Mouse (Mus musculus): ENCODE results near the gene Btbd6.

Gene Btbd6

DNA sequence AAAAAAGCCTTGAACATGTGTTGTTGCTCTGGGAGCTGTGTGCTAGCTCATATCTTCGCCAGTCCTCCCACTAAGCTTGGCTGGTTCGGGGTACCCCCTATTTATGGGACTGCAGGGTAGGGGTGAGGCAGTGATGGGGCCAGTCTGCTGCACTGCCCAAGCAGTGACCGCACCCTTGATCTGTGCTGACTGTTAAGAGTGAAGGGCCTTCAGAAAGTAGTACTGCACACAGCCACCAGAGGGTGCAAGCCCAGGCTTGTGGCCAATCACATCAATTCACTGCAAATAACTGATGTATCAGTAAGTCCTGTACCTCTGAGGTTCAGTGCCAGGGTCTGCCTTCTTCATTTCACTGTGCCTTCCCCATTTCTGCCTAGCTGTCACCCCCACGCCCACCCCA is 20.5 kb upstream of the Btbd6 start:
- peak; percentile 79 for DNase-seq

- peak; percentile 48 for DNase-seq
Observed at GRCm38 (mm10) chr12:112958303-112958702, 18.0 kb upstream of the Btbd6 start.

- no peak for DNase-seq
Observed at GRCm38 (mm10) chr12:112959421-112959820, 16.9 kb upstream of the Btbd6 start.

DNA sequence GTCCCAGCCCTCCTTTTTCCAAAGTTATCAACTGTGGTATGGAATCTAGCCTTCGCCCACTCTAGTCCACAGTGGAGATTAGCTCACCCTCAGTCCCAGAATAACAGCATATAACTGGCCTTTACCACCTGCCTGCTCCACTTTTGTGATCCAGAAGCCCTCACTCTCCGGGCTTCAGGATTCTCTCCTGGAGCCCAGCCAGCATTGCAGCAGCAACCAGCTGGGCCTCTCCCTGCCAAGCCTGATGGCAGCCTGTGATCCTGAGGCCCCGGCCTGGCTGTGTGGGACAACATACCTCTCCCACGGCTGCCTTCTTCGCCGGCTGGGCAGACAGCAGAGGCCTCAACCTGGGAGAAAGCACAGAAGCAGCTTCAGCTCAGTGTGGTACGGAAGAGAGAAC is 14.9 kb upstream of the Btbd6 start:
- DNase-seq: no peak

DNA sequence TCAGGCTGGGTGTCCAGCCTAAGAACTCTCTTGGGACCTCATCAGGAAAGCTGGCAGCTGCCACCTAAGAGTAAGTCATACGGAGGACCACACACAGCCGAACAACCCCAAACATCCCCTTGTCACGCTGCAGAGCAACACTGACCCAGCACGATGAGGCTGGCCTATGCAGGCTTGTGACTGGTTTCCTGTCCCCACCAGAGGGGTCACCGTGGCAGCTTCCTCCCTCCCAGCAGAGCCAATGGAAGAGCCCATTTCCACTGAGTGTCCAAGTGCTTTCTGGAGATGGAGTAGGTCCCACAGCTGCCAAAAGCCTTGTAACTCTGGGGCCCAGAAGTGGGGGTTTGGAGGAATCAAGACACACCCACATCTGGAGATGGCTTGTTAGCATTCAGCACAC is 14.4 kb upstream of the Btbd6 start:
- DNase-seq: no peak

- no peak for DNase-seq
Observed at GRCm38 (mm10) chr12:112965783-112966182, 10.5 kb upstream of the Btbd6 start.

DNA sequence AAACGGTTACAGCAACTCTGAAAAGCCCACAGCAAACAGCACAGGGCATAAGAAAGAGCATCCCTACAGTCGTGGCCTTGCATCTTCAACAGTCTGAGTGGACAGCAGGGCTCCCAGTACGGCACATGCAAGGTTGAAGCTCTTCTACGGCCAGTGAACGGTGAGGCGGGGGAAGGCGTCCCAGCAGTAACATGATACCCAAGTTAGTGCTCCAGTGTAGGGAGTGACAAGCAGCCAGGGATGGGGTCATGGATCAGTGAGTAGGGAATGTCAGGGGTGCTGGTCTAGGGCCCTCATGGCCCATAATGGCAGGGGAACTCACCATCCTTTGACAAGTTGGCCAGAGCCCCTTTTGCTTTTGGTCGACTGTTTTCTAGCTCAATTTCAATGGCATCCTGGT is 7.3 kb upstream of the Btbd6 start:
- DNase-seq: no peak

GRCm38 (mm10) chr12:112969616-112970015 is 6.7 kb upstream of the Btbd6 start:
- DNase-seq: no peak

DNA sequence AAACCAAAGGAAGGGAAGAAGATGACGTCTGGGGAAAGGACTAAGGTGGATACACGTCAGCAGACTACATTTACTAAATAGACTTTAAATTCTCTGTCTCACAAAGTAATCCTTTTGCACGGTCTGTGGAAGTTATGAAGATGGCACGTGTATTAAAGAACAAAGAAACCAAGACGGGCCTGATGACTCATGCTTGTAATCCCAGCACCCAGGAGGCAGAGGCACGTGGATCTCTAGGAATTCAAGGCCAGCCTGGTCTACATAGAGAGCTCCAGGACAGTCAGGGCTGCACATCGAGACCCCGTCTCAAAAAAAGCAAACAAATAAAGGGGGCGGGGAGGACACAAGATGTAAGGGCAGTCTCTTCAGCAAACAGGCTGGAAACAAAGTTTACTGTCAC is 1.5 kb upstream of the Btbd6 start:
- DNase-seq: no peak

DNA sequence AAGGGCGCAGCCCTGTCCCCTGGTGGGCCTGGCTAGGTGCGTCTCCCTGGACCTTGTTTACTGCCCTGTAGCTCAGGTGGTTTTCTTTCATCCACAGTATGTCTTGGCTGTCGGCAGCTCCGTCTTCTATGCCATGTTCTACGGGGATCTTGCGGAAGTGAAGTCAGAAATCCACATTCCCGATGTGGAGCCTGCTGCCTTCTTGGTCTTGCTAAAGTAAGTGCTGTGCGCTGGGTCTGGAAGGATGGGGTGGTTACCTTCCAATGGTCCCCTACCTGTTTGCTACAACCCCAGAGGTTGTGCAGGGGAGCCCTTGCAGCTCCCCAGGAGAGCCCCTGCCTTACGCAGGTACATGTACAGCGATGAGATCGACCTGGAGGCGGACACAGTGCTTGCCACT is 874 bp downstream of the Btbd6 start:
- no peak for DNase-seq

DNA sequence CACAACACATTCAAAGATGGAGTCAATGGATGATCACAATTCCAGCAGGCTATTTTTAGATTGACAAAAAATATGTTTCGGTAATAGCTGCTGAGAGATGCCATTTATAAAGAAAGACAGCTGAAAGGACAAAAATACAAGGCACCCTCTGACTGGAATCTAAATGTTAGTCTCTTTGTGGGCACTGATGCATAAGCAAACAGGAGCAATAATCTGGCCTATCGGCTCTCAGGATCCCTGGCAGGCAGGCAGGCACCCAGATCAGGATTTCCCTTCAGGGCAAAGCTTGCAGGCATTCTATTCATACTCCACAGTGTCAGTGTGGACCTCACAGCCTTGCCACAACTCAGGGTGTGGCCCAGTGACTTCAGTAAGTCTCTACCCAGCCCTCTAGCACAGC is 5.7 kb downstream of the Btbd6 start:
- no peak for DNase-seq

- no peak for DNase-seq
Observed at GRCm38 (mm10) chr12:112985346-112985745, 9.1 kb downstream of the Btbd6 start.

- DNase-seq: peak; percentile 32
Observed at GRCm38 (mm10) chr12:112987877-112988276, 11.6 kb downstream of the Btbd6 start.

DNA sequence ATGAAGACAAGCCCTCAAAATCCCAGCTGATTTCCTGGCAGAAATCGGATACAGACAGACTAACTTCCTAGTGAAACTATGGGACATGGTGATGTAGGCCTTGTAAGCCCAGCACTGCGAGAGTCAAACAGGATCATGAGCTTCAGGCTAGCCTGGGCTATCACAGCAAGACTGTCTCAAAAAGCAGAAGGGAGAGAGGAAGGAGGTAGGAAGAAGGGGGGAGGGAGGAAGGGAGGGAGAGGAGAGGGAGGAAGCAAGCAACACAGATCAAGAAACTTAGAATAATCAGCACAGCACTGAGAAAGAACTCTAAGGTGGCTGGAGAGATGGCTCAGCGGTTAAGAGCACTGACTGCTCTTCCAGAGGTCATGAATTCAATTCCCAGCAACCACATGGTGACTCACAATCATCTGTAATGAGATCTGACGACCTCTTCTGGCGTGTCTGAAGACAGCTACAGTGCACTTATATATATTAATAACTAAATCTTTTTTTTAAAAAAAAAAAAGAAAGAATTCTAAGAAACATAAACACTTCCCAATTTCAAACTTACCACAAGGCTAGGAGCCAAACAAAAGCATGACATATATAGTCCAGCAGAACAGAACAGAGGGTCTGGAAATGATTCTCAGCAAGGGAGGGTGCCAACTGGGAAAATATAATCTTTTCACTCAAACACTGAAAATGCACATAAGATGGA is 14.6 kb downstream of the Btbd6 start:
- DNase-seq: no peak

DNA sequence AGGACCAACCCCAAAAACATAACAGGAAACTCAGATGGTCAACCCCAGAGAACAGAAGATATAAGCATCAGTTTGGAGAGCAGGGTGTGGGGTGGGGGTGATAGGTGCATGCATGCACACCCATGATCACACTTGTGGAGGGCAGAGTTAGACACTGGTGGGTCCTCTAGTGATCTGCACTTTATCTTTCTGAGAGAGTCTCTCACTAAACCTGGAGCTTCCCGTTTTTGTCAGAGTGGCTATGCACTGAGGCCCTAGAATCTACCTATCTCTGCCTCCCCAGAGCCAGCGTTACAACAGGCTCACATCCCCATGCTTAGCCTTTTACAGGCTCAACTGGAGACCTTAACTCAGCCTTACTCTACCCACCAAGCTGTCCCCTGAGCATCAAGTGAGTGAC is 15.2 kb downstream of the Btbd6 start:
- no peak for DNase-seq

GRCm38 (mm10) chr12:112994153-112994552 is 17.9 kb downstream of the Btbd6 start:
- DNase-seq: no peak

DNA sequence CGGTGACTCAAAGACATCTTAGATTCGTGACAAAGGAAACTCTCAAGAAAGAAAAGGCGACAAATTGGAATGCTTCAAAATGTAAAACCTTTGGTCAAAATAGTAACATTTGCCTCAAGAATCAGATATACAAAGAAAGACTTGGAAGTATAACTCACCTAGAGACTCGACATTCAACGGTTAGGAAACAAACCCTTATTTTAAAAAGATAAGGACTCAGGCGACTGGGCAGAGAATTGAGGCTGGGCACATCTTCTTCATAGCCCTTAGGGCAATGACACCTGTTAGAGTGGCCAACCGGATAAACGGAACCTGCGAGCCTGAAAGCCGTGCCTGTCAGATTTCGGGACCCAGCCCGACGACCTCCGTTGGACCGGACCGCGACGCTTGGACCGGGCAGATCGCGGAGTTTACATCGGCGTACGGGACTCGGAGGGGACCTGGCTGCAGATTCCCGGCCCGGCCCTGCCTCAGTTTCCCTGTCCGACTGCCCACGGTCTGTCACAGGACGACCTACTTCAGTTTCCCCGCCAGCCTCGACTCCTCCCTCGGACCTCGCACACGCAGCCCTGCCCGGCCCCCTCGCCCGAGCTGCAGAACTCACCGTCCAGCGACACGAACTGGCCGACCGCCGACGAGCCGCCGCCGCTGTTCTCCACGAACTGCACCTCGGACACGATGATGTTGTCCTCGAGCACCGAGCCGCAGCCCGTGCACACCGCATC is 23.4 kb downstream of the Btbd6 start:
- no peak for DNase-seq

DNA sequence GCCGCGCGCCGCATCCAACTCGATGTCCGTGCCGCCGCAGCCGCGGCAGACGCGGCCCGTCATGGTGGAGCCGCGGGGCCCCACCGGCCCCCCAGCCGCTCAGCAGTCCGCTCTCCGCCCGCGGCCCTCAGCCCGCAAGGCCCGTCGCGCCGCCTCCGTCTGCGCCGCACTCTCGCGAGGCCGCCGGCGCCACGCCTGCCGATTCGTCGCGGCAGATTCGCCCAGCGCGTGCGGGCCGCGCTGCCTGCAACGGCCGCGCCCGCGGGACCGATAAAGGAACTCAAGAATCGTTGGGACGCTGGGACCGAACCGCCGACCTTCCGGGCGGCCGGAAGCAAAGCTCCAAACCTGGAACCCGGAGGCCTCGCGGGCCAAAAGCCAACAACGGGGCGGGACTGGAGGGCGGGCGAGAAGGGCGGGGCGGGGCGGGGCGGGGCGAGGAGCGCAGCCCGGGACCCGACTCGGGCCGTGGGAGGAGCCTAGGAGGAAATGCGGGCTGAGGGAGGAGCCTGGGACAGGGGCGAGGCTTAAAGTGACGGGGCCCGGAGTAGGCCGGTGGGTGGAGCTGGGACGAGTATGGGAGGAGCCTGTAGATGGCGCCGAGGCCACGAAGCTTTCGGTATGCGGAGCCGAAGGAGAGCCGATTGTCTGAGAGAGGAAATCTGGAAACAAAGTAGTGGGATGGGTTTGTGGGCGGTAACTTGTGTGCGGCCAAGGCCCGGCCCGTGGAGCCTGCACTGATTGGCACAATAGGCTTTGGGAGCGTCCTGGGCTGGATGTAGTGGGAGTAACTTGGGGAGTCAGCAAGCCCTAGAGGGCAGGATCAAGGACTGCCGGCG is 24.2 kb downstream of the Btbd6 start, which contains the start of gene Brf1:
Gene Brf1 (minus strand): TSS at position 411 of the 839 bp plus-strand sequence.
- peak; percentile 89 for DNase-seq

DNA sequence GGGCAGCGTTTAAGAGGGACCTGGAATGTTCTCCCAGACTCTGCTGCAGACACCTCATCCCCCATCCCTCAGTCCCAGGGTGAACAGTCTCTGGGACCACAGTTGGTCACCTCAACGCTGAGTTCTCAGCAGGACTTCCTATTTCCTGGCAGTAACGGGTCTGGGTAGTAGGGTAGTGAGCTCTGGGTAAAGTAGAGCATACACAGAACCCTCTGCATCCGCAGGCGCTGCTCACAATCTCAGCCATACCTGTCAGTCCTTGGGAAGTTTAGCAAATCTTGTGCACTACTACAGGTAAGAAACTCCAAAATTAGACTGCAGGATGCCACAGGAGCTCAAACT is 24.8 kb downstream of the Btbd6 start:
- DNase-seq: no peak

GRCm38 (mm10) chr12:113002667-113003066 is 26.4 kb downstream of the Btbd6 start:
- no peak for DNase-seq

DNA sequence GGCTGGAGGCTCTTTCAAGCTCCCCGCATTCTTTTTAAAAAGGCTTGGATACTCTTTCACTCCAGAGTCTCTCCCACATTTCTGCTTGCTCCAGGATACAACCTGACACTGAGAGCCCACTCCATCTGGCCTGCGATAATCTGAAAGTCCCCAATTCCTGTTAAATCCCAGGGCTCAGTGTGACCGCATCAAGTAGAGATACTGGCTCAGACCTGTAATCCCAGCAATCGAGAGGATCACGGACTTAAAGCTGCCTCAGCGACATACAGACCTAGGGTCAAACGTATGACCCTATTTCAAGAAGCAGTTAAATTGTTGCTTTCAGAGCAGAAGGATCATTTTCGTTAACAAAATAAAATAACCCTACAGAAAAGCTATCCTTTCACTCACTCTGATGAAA is 27.7 kb downstream of the Btbd6 start:
- DNase-seq: no peak

DNA sequence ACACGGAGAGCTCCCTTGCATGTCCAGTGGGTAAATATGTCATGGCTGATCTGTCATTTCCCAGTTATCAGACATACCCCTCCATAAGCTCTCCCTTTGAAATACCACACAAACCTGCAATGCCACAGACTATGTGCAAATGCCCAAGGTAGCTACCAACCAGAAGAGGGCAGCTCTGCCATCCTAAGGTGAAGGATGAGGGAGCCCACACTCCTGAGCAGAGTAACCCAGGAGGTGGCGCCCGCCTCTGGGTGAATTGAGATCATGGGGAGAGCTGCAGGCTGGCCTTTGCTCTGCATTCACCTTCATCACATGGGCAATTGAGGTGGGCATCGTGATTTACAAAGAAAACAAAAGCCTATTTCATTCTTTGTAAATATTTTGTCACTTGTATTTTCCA is 28.7 kb downstream of the Btbd6 start:
- DNase-seq: peak; percentile 34

GRCm38 (mm10) chr12:113011702-113012360 is 35.5 kb downstream of the Btbd6 start:
- no peak for DNase-seq

Data from right cerebral cortex, postnatal 4 days (tissue).